11 mouse cellular contexts compared by ENCODE assay signal in genomic region chr19:25107417-25107816, GRCm38 (mm10).
DNase-seq lines count a peak whose midpoint lies in the region; ATAC-seq and TF ChIP-seq lines count a peak whose summit lies in the region.
"Had no signal": no experiment of that assay in that cellular context is flagged by ENCODE, and none has a peak within 500 bp of the region (broad histone marks: within the 10 kb centered on the region; RNA-seq: fewer than 3 reads in every experiment).

No protein-coding gene starts in this region.

- peak overlapping the region; percentile 21; the same call in 1 of the 2 replicates for H3K4me2 ChIP-seq in forebrain, postnatal 0 days (ENCODE audit: low read depth)
- no peak overlapping the region for H3K4me2 ChIP-seq in forebrain, embryonic 16.5 days (ENCODE audit: low read length)
- peak overlapping the region; percentile 10; the same call in 1 of the 2 replicates for H3K4me2 ChIP-seq in lung, embryonic 14.5 days
- H3K4me2 ChIP-seq: embryonic facial prominence, embryonic 15.5 days; neural tube, embryonic 13.5 days had no signal

- no peak overlapping the region for H3K27ac ChIP-seq in forebrain, postnatal 0 days (ENCODE audit: low read depth, low read length)
- no peak overlapping the region for H3K27ac ChIP-seq in forebrain, embryonic 16.5 days (ENCODE audit: low read length)
- H3K27ac ChIP-seq in lung, embryonic 14.5 days (ENCODE audit: low read depth) = no peak overlapping the region
- H3K27ac ChIP-seq: embryonic facial prominence, embryonic 15.5 days; neural tube, embryonic 13.5 days had no signal

- H3K27me3 ChIP-seq in forebrain, postnatal 0 days (ENCODE audit: insufficient read depth, low read length) = no peaks in the 10 kb centered on the region
- no peaks in the 10 kb centered on the region for H3K27me3 ChIP-seq in forebrain, embryonic 16.5 days (replicated peaks; ENCODE audit: control insufficient read depth, insufficient read depth, low read length)
- H3K27me3 ChIP-seq in lung, embryonic 14.5 days (ENCODE audit: insufficient read depth, low read length) = no peaks in the 10 kb centered on the region
- H3K27me3 ChIP-seq: embryonic facial prominence, embryonic 15.5 days; neural tube, embryonic 13.5 days had no signal

- H3K4me1 ChIP-seq in forebrain, postnatal 0 days (ENCODE audit: insufficient read depth) = no peaks in the 10 kb centered on the region
- no peaks in the 10 kb centered on the region for H3K4me1 ChIP-seq in forebrain, embryonic 16.5 days (replicated peaks; ENCODE audit: control insufficient read depth, insufficient read depth, low read length)
- H3K4me1 ChIP-seq in lung, embryonic 14.5 days (ENCODE audit: insufficient read depth) = no peaks in the 10 kb centered on the region
- H3K4me1 ChIP-seq: embryonic facial prominence, embryonic 15.5 days; neural tube, embryonic 13.5 days had no signal

- no peaks in the 10 kb centered on the region for H3K9me3 ChIP-seq in forebrain, postnatal 0 days (ENCODE audit: low read length)
- H3K9me3 ChIP-seq in forebrain, embryonic 16.5 days (ENCODE audit: control insufficient read depth, low read length) = no peaks in the 10 kb centered on the region
- no peaks in the 10 kb centered on the region for H3K9me3 ChIP-seq in lung, embryonic 14.5 days (ENCODE audit: low read depth, low read length)
- H3K9me3 ChIP-seq: embryonic facial prominence, embryonic 15.5 days; neural tube, embryonic 13.5 days had no signal

- H3K36me3 ChIP-seq in forebrain, postnatal 0 days (ENCODE audit: insufficient read depth) = no peaks in the 10 kb centered on the region
- H3K36me3 ChIP-seq in forebrain, embryonic 16.5 days (ENCODE audit: control insufficient read depth, insufficient read depth) = no peaks in the 10 kb centered on the region
- no peaks in the 10 kb centered on the region for H3K36me3 ChIP-seq in lung, embryonic 14.5 days (ENCODE audit: insufficient read depth)
- H3K36me3 ChIP-seq: embryonic facial prominence, embryonic 15.5 days; G1E; neural tube, embryonic 13.5 days had no signal

- H3K9ac ChIP-seq in forebrain, postnatal 0 days = no peak overlapping the region
- H3K9ac ChIP-seq in forebrain, embryonic 16.5 days (replicated peaks; ENCODE audit: low read depth, low read length) = no peak overlapping the region
- H3K9ac ChIP-seq in lung, embryonic 14.5 days = no peak overlapping the region
- H3K9ac ChIP-seq: embryonic facial prominence, embryonic 15.5 days; neural tube, embryonic 13.5 days had no signal

- TF ChIP-seq CTCF in forebrain, postnatal 0 days (IDR thresholded peaks at IDR 0.05; ENCODE audit: low read depth) = peak; percentile 71
- peak; percentile 69 for TF ChIP-seq CTCF in lung, embryonic 14.5 days (IDR thresholded peaks at IDR 0.05; ENCODE audit: low read depth)

- 20% methylated on average over 4 of the region's 4 CpGs for WGBS in forebrain, postnatal 0 days
- WGBS in forebrain, embryonic 16.5 days = 40% methylated on average over 4 of the region's 4 CpGs
- WGBS in lung, embryonic 14.5 days = 19% methylated on average over 4 of the region's 4 CpGs

- DNase-seq in forebrain, postnatal 0 days = peak; percentile 63
- peak; percentile 80 for DNase-seq in lung, embryonic 14.5 days
- no peak for DNase-seq in lung, postnatal 4 days
- peak; percentile 59 for DNase-seq in embryo, embryonic 10.5 days (ENCODE audit: low spot score)
- DNase-seq in testis, postnatal 14 days (ENCODE audit: low spot score) = no peak
- DNase-seq in adrenal gland, adult (ENCODE audit: inconsistent age in 2 of 2, low spot score in 1 of 2) = no peak

- H3K4me3 ChIP-seq in forebrain, postnatal 0 days (ENCODE audit: low read depth, low read length) = no peak overlapping the region
- H3K4me3 ChIP-seq in forebrain, embryonic 16.5 days (replicated peaks; ENCODE audit: low read length) = no peak overlapping the region
- H3K4me3 ChIP-seq in lung, embryonic 14.5 days (ENCODE audit: low read depth, low read length) = no peak overlapping the region
- H3K4me3 ChIP-seq: embryonic facial prominence, embryonic 15.5 days; neural tube, embryonic 13.5 days had no signal

- ATAC-seq in forebrain, postnatal 0 days = no peak
- ATAC-seq in forebrain, embryonic 16.5 days = no peak
- ATAC-seq in lung, embryonic 14.5 days (ENCODE audit: insufficient read depth) = no peak
- ATAC-seq in megakaryocyte progenitor cell, adult 5-6 weeks (replicated peaks; ENCODE audit: poor library complexity) = peak; percentile 50; the same call in 1 of the 2 replicates

Comparison
In these comparisons a context has a peak if more than half of its experiments do, and no peak if none do; other contexts are left out.
1. DNase-seq: peak in forebrain, postnatal 0 days (single experiment), lung, embryonic 14.5 days (single experiment) and embryo, embryonic 10.5 days (single experiment); none in lung, postnatal 4 days (0 of 2), testis, postnatal 14 days (single experiment) and adrenal gland, adult (0 of 2).